Mouse (Mus musculus) cerebellum, adult 9-10 months (tissue): ENCODE results near the gene Ildr1.

ENCODE experiments used
- DNase-seq: peaks from one replicate; pipeline ENCODE4 v3.0.0; 2022

Ildr1 gene

DNA sequence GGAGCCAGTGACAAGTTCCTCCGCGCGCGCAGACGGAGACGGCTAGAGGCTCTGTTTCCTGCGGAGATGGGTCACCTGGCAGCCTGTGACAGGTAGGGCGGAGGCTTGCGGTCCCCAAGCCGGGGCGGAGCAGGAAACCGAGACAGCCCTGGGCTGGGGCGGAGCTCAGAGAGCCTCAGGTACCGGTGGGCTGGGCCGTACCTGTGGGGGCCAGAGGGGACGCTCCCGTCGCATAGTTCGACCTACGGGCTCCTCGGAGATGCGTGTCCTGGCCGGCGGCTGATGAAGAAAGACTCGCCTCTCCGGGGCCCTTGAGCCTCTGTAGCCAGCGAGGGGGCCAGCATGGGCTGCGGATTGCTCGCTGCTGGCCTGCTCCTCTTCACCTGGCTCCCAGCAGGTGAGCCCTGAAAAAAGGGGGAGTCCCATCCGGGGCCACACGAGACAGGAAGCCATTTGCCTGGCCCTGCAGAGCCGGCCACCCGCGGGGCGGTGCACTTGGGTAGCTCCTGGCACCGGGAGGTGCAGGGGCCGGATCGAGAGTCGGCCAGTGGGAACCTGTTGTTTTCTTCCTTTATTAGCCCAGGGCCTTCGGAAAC is at the start of gene Ildr1:
Ildr1 (plus strand) TSS at position 161 of the 596 bp plus-strand sequence.
- DNase-seq, result no peak

DNA sequence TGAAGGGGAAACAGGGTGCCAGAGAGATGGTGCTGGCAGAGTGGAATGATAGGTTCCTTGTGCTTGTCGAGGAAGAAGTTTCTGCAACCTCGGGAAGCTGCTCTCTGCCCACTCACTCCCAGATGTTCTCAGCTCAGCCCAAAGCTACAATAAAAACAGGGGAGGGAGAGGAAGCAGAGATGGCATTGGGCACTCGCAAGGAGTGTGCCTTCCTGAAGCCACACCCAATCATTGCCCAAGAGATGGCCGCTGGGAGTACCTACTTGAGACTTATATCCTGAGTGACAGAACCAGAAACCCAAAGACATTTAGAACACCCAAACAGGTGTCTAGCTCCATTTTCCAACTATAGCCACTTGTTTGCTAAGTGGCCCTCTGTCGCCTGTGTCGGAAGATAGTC is 48.7 kb upstream of the Ildr1 start:
- DNase-seq, result no peak

DNA sequence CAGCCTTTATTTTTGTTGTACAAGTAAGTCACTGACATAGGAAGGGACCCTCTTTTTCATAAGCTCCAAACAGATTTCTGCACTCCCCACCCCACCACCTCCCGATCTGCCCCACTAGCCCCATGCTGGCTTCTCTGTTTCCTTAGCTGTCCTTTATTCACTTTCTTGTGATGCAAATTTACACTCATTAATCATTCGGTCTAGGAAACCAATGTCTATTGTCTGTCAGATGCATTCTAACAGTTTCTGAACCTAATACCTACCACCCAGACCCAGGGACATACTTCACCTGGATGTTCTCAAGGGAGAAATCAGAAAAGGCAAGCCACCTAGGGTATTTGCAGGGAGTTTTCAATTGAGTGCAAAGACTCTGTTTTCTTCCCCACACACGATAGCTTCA is 44.5 kb upstream of the Ildr1 start:
- no peak for DNase-seq

DNA sequence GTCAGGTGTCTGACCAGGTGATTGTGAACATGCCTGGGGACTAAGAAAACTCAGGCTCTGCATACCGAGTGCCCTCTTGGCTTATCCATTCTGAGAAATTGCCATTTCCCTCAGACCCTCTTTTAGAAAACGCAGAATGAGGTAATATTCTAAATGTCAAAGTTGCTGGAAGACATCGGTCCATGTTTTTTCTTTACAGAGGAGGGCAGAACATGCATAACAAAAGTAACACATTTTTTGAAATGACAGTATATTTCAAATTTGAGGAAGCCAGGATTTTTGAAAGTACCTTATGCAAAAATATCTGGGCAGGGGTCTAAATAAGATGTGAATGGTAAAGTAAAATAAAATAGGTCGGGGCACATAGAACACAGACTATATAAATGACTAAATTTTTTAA is 43.3 kb upstream of the Ildr1 start:
- DNase-seq, result no peak

DNA sequence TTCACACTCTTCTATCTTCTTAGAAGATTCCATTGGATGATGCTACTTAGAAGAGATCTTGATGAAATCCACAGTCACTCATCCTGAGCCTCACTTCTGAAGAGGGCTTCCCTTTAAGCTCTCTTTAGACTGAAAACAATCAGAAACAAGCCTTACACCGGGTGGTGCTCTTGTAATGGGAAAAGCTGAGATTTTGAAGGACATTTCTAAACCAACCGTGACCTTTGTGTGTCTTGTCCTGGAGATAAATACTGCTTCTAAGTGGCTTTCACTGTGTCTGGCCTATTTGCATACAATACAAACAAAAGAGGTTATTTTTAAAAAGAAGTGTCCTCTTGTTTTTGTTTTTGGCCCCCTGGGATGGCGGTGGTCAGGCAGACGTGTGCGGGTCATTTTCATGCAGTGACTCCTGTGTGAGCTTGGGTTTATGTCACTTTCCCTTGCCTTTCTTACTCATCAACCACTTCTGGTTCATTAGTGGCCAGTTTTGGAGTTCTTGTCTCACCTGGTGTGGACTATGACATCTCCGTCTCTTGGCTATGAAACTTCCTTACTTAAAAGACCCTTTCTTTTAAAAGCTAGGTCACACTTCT is 42.5 kb upstream of the Ildr1 start:
- no peak for DNase-seq

DNA sequence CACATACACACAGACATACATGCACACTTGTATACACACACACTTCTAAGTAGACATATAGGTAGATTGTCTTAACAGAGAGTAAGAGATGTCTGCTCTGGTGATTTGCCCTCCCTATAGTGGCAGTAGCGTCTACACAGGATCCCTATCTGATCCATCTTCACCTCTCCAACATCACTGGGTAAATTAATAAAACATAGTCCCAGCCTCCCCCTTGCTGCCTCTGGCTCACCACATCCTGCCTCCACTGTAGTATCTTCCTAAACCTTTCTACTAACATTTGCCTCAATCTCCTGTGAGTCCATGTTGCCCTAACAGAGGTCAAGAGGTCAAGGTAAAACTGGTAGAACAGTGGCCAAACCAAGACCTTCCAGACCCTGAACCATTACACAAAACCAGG is 38.6 kb upstream of the Ildr1 start:
- DNase-seq, result no peak

DNA sequence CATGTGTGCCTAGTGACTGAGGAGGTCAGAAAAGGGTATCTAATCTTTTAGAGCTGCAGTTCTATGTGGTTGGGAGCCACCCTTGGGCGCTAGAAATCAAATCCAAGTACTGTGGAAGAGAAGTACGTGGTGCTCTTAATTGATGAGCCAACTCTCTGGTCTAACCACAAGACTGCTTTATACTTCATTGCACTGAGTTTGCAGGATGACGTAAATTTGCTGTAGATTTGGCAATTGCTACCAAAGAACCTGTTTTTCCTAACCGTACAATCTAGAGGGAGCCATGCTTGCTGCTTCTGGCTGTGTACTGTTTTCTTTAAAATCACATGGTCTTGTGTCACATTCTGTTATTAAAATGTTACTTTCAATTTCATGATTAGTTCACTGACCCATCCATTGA is 37.9 kb upstream of the Ildr1 start:
- DNase-seq, result no peak

DNA sequence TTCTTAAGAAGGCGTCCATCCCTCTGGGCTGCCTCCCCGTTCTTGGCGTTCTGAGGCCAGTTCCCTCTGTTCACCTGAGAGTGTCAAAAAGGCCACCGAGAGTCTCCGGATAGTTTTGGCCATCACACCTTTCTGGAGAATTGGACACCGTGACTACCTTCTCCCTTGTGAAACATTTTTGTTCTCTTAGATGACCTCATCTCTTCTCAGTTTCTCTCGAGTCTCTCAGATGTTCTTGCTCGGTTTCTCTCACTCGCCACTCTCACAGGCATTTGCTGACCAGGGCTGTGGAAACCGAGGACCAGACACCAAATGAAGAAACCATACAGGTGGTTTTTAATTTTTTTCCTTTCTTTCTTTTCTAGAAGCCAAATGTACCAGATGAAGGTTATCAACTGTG is 32.4 kb upstream of the Ildr1 start:
- no peak for DNase-seq

DNA sequence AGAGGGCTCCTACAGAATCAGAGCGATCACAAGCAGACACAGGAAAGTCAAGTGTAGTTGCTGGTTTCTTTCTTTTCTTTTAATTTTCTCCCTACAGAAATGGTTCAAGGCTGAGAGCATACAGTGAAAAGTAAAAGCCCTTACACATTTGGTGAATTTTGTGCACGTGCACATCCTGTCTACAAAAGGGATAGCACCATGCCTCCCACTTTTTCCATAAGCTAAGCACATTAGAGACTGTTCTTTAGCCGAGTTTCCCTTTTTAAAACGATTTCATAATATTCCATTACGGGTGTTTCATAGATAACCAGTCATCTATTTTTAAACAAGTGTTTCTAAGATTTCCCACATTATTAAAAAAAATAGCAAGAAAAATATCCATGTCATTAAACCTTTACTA is 30.3 kb upstream of the Ildr1 start:
- no peak for DNase-seq

DNA sequence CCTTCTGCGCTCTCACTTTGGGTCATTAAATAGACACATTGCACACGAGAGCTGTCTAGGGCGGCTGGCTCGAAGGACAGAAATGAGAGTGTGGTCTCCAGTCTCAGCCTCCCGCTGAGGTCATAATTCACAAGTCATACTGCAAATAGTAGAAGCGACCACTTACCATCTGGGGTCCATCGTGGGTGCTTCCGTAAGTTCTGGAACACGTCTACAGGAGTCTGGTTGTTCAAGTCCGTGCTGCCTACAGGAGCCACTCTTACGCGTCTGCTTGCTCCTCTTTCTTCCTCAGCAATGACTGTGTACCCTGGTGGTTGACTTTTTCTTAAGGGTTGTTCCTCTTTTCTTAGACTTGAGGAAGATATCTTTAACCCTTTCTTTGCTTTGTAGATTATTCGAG is 28.0 kb upstream of the Ildr1 start, which contains the start of gene Cd86:
Cd86 (minus strand) TSS at position 300 of the 400 bp plus-strand sequence.
- no peak for DNase-seq

DNA sequence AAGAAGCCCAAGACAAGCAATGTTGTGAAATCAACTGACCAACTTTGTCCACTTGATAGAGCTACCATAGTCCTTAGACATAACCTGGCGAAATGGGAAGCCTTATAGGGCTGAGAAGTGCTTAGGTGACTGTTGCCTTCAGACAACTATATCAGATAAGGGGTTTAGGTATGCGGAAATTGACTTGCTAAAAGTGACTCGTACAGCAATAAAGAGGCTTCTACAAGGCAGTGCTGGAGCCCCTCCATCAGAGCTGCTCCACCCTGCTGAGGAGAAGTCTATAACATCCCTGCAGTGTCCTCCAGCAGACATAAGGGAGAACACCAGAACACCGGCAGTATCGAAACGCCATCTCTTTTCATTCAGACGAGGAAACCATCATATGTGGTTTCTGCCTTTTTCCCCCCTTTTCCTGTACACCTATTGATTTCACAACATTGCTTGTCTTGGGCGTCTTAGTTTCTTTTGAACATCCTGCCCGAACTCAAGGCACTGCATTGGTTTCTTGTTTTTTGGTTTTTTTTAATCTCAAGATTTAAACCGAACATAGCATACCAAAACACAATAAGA is 27.2 kb upstream of the Ildr1 start:
- DNase-seq, result no peak

DNA sequence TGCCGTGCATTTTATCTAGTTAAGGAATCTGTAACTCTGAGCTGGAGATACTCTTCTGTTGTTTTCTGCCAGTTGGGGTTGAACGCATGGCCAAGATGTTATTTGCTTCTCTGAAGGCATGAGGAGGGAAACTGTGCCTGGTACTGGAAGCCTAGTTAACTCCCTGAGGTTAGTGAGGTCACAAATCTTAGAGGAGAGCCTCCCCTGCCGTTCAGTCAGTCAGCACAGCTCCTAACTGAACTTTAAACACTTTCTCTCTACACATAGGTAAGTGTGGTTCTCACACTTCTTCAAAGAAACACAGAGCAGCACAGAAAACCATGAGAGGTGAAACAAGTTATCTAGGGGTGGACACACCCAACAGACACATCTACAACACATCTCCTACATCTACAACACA is 23.2 kb upstream of the Ildr1 start:
- no peak for DNase-seq

DNA sequence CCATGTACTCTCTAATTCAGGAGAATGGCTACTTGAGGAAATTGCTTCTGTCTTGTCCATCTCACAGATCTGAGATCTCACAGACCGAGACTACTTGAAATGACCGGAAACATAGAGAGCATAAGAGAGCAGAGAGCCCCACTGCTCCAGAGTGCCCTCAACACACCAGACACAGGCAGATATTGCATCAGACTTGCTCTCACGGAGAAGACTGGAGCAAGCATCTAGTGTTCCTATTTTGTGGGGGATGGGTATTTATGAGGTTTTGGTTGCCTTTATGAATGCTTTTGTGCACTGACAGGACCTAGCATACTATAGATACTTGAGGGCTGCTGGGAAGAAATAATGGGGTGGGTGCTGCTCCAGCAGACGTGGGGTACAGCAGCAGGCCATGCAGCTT is 20.6 kb upstream of the Ildr1 start:
- no peak for DNase-seq

DNA sequence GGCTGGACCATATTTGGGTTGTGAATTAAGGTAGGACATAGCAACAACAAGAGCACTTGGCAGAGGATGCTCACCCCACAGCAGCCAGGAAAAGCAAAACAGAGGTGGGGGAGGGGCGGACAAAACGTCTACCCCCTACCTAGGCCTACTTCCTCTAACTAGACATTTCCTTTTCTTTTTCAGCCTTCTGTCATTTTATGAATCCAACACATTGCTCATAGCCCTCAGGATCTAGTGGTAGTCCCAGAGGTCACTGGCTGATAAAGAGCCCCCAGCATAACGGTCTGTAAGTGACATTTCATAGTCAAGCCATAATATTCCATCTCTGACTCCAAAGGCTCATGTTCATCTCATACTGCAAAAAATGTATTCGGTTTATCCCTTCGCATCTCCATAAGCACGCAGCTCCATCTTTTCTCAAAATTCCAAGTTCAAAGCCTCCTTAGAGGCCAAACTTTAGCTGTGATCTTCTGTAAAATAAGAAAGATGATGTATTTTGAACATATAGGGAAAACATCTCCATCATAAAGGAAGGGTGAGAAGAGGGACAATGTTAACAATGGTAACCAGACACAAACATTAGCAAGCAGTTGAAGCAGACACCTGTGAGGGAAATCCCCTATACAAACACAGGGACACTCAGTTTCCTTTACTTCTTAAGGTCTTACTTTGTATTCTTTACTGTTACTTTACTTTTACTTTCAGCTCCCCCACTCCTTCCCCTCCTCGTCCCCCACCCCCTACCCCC is 19.1 kb upstream of the Ildr1 start:
- no peak for DNase-seq

DNA sequence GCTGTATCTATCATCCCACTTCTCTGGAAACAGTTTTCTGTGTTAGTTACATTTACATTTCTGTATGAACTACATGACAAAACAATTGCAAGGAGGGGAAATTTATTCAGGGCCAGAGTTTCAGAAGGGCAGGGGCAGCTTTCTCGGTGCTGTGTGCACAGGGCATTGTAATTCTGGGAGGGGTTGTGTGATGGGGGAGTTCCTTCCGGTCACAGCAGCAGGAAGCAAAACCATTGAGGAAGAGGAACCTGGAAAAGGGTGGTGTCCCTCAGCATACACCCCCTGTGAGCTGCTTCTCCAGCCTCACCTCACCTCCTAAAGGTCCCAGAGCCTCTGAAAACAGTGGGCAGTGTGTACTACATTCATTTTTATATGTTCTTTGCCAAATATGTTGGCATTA is 18.5 kb upstream of the Ildr1 start:
- DNase-seq, result no peak

DNA sequence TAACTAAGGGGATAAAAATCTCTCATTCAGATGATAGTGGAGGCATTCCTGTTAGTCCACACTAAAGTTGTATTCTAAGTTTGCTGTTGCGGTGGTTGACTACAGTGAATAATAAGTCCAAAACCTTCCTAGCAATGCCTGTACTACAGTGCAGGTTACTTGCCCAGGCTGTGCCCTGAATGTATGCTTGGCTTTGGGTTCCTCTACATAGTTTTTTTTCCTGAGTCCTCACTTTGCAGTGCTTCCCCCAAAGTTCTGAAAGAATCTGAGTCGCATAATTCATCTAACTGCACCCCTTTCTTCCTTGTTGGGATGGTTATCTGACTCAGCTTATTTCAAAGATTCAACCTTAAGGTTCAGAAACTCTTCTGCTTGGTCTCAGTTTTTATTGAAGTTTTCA is 17.9 kb upstream of the Ildr1 start:
- no peak for DNase-seq

DNA sequence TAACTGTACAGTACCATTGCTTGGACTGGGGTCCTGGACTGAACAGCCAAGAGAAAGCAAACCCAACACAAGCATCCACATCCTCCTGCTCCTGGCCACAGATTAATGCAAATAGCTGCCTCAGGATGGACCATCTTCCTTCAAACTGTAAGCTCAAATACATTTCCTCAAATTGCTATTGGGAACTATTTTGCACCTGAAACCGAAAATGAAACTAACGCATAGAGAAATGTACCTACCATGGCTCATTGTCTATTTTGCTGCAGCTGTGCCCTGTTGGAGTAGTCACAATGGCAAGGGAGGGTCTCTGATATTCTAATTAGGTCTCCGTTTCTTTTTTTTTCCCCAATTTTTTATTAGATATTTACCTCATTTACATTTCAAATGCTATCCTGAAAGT is 11.9 kb upstream of the Ildr1 start:
- DNase-seq, result no peak

DNA sequence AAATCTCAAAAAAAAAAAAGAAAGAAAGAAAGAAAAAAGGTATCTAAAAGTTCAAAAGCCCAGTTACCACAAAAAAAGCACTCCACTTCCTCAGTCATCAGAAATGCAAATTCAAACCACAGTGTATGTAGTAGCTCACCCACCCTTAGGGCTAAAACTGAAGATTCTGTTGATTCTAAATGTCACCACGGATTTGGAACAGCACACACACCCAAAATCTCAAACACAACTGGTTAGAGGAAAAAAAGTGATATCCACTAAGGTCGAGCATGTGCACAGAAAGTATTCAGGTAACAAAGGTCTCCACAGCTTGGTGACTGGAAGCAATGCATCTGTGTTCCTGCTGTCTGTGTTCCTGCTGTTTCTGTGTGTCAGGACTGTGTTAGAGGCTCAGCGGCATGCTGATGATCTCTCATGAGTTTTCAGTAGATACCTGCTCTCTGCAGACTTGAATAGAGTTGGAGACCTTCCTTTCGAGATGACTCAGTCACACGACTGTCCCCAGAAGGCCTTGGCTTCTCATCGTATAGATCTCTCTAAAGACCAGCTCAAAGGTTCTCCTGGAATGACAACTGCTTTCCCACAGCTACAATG is 9.4 kb upstream of the Ildr1 start:
- no peak for DNase-seq

DNA sequence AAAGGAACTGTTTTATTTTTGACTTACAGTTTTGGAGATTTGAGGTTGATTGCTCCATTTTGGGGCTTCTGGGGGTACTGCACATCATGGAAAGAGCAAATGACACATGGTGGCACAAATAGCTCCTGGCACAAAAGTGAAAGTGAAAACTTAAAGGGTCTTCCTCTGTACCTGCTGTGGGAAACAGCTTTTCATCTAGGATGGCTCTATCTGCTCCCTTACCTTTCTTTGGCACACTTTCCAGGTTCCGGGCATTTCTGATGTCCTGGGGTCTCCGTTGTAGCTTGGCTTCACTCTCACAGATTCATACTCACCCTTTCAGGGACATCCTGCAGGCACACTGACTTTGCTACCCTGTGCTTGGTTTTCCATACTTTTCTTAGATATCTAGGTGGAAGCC is 5.7 kb upstream of the Ildr1 start:
- no peak for DNase-seq

DNA sequence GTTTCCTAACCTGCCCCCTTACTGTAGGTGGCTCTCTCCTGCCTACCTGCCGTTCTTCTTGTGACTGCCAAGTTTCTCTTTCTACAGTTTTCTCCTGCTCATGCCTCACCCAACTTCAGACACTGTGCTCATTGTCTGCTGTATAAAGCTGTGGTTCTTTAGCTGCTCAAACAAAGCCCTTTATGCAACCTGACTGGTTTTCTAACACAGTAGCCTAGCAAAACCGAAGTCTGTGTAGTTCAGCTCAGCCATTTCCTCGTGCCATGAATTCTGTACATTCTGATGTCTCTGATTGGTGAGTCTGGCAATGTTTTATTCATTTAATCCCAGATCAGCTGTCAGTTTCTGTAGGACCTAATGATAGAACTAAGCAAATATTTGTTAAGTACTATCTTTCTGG is 2.3 kb upstream of the Ildr1 start:
- DNase-seq, result no peak

DNA sequence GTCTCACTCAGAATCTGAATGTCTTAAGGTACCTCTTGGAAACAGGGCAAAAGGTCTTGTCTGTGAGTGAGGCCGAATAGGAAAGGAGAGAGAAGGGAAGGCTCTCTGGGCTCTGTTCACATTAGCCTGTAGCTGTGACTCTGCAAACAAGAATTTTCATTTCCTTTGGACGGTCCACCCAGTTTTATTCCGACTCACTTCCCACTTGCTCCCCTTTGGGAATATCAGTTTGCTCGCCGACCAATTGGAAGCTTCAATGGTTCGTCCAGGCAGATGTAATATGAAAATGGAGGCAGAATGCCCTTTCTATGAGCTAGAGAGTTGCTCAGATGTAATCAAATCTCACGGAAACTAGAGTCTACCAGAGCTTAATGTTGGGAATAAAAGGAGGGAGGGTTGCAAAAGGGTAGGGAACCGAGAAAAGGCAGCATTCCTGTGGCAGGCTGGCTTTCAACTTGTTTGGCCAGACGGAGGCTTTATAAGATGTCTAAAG is 1.1 kb downstream of the Ildr1 start:
- DNase-seq, result no peak

DNA sequence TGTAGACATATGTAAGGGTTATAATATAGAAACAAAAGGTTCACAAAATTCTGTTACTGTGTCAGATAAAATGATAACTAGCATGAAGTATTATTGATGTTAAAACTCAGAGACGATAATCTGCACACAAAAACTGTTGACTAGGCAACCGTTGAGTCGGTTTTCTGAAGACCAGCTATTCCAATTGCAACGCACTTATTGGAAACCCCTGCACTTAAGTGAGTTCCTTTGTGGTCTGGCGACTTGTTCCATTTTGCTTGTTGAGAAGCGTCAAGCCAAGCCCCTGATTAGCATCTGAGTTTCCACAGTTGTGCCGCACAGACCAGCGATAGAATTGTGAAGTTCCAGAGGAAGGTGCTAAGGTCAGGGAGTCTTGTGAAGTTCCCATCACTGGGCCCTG is 3.6 kb downstream of the Ildr1 start:
- DNase-seq, result no peak

DNA sequence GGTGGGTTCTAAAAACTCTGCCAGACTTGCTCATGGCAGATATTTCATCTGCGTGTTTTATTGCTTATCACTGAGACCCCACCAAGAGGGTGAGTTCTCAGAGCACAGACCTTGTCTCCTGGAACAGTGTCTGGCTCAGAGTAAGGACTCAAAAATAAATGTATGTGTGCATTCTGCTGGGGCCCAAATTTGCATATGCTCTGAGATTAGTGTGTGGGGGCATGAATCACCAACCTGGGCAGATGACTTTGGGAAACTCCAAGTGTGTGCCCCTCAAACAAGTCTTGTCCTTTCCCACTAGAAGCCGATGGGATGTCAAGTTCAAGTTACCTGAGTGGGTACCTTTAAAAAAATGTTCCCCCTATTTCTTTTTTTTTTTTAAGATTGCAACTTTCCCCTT is 6.7 kb downstream of the Ildr1 start:
- no peak for DNase-seq
